Mouse (Mus musculus): ENCODE data around the gene Snx14. TPM values are rescaled to one million over a fixed set of nuclear protein-coding genes. Genes with fewer than 3 reads are reported as not detected.
A peak's percentile ranks its signal among the peaks of the same experiment; 100 is the strongest.
"Not testable (repeated sequence)": the region's sequence is repeated elsewhere in the genome, so short reads cannot be mapped to it uniquely, and the experiment has no call there.

The Snx14 gene
- polyA plus RNA-seq, 1 experiment from 2014 or later = 30.6 TPM

- WGBS = 45% methylated on average over 1 of the region's 1 CpGs
- no peaks in the 10 kb centered on the region for H3K27me3 ChIP-seq (ENCODE audit: control insufficient read depth, insufficient read depth, low read length)
- H3K4me3 ChIP-seq (ENCODE audit: control insufficient read depth in 1 of 2, insufficient read depth in 1 of 2, low read depth in 1 of 2, low read length in 2 of 2) = no peak overlapping the region
- H3K4me1 ChIP-seq (ENCODE audit: control insufficient read depth in 2 of 2, insufficient read depth in 2 of 2, low read length in 2 of 2) = peaks cover 0 to 8% of the 10 kb centered on the region in 2 experiments; a peak in 2 of 4 replicates
- no peak overlapping the region for H3K9ac ChIP-seq (ENCODE audit: low read length)
- no peak overlapping the region for H3K27ac ChIP-seq (replicated peaks in 1 of 2; ENCODE audit: control insufficient read depth in 1 of 2, insufficient read depth in 1 of 2, low read depth in 2 of 2, low read length in 2 of 2)
- peaks cover 86% of the 10 kb centered on the region for H3K36me3 ChIP-seq (ENCODE audit: control insufficient read depth, insufficient read depth, low read length)
- ATAC-seq (ENCODE audit: insufficient number of reproducible peaks, insufficient read depth, low FRiP score, low read depth) = no peak
- no peaks in the 10 kb centered on the region for H3K9me3 ChIP-seq (ENCODE audit: control insufficient read depth, low read length)
- no peak overlapping the region for H3K4me2 ChIP-seq (ENCODE audit: low read length)
Measured at GRCm38 (mm10) chr9:88476138-88476537, 37.4 kb upstream of the Snx14 start.

GRCm38 (mm10) chr9:88461017-88461416, 22.3 kb upstream of the Snx14 start:
- 84% methylated on average over 4 of the region's 4 CpGs for WGBS
- not testable (repeated sequence) for H3K4me2 ChIP-seq (ENCODE audit: low read length); H3K9me3 ChIP-seq (ENCODE audit: control insufficient read depth, low read length); H3K27me3 ChIP-seq (ENCODE audit: control insufficient read depth, insufficient read depth, low read length); H3K4me1 ChIP-seq (ENCODE audit: control insufficient read depth in 2 of 2, insufficient read depth in 2 of 2, low read length in 2 of 2); ATAC-seq (ENCODE audit: insufficient number of reproducible peaks, insufficient read depth, low FRiP score, low read depth); H3K27ac ChIP-seq (replicated peaks in 1 of 2; ENCODE audit: control insufficient read depth in 1 of 2, insufficient read depth in 1 of 2, low read depth in 2 of 2, low read length in 2 of 2); H3K4me3 ChIP-seq (ENCODE audit: control insufficient read depth in 1 of 2, insufficient read depth in 1 of 2, low read depth in 1 of 2, low read length in 2 of 2); H3K9ac ChIP-seq (ENCODE audit: low read length)
- peaks cover 87% of the 10 kb centered on the region for H3K36me3 ChIP-seq (ENCODE audit: control insufficient read depth, insufficient read depth, low read length)

GRCm38 (mm10) chr9:88439991-88440390, 1.2 kb upstream of the Snx14 start:
- H3K4me1 ChIP-seq (ENCODE audit: control insufficient read depth in 2 of 2, insufficient read depth in 2 of 2, low read length in 2 of 2) = peaks cover 0 to 16% of the 10 kb centered on the region in 2 experiments; a peak in 3 of 4 replicates
- H3K27me3 ChIP-seq (ENCODE audit: control insufficient read depth, insufficient read depth, low read length) = no peaks in the 10 kb centered on the region
- ATAC-seq (ENCODE audit: insufficient number of reproducible peaks, insufficient read depth, low FRiP score, low read depth) = no peak
- peak overlapping the region; percentile 90 for H3K4me2 ChIP-seq (ENCODE audit: low read length)
- H3K9ac ChIP-seq (ENCODE audit: low read length) = peak overlapping the region; percentile 93; the same call in 1 of the 2 replicates
- H3K9me3 ChIP-seq (ENCODE audit: control insufficient read depth, low read length) = no peaks in the 10 kb centered on the region
- no peak overlapping the region for H3K27ac ChIP-seq (replicated peaks in 1 of 2; ENCODE audit: control insufficient read depth in 1 of 2, insufficient read depth in 1 of 2, low read depth in 2 of 2, low read length in 2 of 2)
- 31% methylated on average over 5 of the region's 5 CpGs for WGBS
- peak overlapping the region in 1 of 2 experiments; percentile 87; a peak in 1 of 4 replicates for H3K4me3 ChIP-seq (ENCODE audit: control insufficient read depth in 1 of 2, insufficient read depth in 1 of 2, low read depth in 1 of 2, low read length in 2 of 2)
- H3K36me3 ChIP-seq (ENCODE audit: control insufficient read depth, insufficient read depth, low read length) = peaks cover 18% of the 10 kb centered on the region

- H3K4me2 ChIP-seq (ENCODE audit: low read length) = peak overlapping the region; percentile 90
- peaks cover 0 to 16% of the 10 kb centered on the region in 2 experiments; a peak in 3 of 4 replicates for H3K4me1 ChIP-seq (ENCODE audit: control insufficient read depth in 2 of 2, insufficient read depth in 2 of 2, low read length in 2 of 2)
- H3K9ac ChIP-seq (ENCODE audit: low read length) = peak overlapping the region; percentile 93
- peak; percentile 29; the same call in 1 of the 2 replicates for ATAC-seq (ENCODE audit: insufficient number of reproducible peaks, insufficient read depth, low FRiP score, low read depth)
- H3K36me3 ChIP-seq (ENCODE audit: control insufficient read depth, insufficient read depth, low read length) = peaks cover 11% of the 10 kb centered on the region
- peak overlapping the region; percentile 62 to 87 for H3K4me3 ChIP-seq (ENCODE audit: control insufficient read depth in 1 of 2, insufficient read depth in 1 of 2, low read depth in 1 of 2, low read length in 2 of 2)
- WGBS = 1% methylated on average over 17 of the region's 17 CpGs
- H3K27ac ChIP-seq (replicated peaks in 1 of 2; ENCODE audit: control insufficient read depth in 1 of 2, insufficient read depth in 1 of 2, low read depth in 2 of 2, low read length in 2 of 2) = peak overlapping the region; percentile 81 to 94
- no peaks in the 10 kb centered on the region for H3K9me3 ChIP-seq (ENCODE audit: control insufficient read depth, low read length)
- no peaks in the 10 kb centered on the region for H3K27me3 ChIP-seq (ENCODE audit: control insufficient read depth, insufficient read depth, low read length)
Measured at GRCm38 (mm10) chr9:88439238-88439600, 461 bp upstream of the Snx14 start.

GRCm38 (mm10) chr9:88438237-88438554, 562 bp downstream of the Snx14 start:
- peaks cover 0 to 16% of the 10 kb centered on the region in 2 experiments; a peak in 3 of 4 replicates for H3K4me1 ChIP-seq (ENCODE audit: control insufficient read depth in 2 of 2, insufficient read depth in 2 of 2, low read length in 2 of 2)
- peak overlapping the region; percentile 81 to 94 for H3K27ac ChIP-seq (replicated peaks in 1 of 2; ENCODE audit: control insufficient read depth in 1 of 2, insufficient read depth in 1 of 2, low read depth in 2 of 2, low read length in 2 of 2)
- H3K4me3 ChIP-seq (ENCODE audit: control insufficient read depth in 1 of 2, insufficient read depth in 1 of 2, low read depth in 1 of 2, low read length in 2 of 2) = peak overlapping the region; percentile 62 to 87
- no peaks in the 10 kb centered on the region for H3K9me3 ChIP-seq (ENCODE audit: control insufficient read depth, low read length)
- WGBS = under 1% methylated on average over 15 of the region's 15 CpGs
- peaks cover 4% of the 10 kb centered on the region; the same call in 1 of the 2 replicates for H3K36me3 ChIP-seq (ENCODE audit: control insufficient read depth, insufficient read depth, low read length)
- H3K27me3 ChIP-seq (ENCODE audit: control insufficient read depth, insufficient read depth, low read length) = no peaks in the 10 kb centered on the region
- H3K4me2 ChIP-seq (ENCODE audit: low read length) = peak overlapping the region; percentile 90
- H3K9ac ChIP-seq (ENCODE audit: low read length) = peak overlapping the region; percentile 93
- no peak for ATAC-seq (ENCODE audit: insufficient number of reproducible peaks, insufficient read depth, low FRiP score, low read depth)

- WGBS = 46% methylated on average over 10 of the region's 10 CpGs
- H3K9me3 ChIP-seq (ENCODE audit: control insufficient read depth, low read length) = no peaks in the 10 kb centered on the region
- peak overlapping the region; percentile 81 to 94; a peak in 2 of 4 replicates for H3K27ac ChIP-seq (replicated peaks in 1 of 2; ENCODE audit: control insufficient read depth in 1 of 2, insufficient read depth in 1 of 2, low read depth in 2 of 2, low read length in 2 of 2)
- peak overlapping the region; percentile 93 for H3K9ac ChIP-seq (ENCODE audit: low read length)
- H3K4me1 ChIP-seq (ENCODE audit: control insufficient read depth in 2 of 2, insufficient read depth in 2 of 2, low read length in 2 of 2) = peaks cover 0 to 16% of the 10 kb centered on the region in 2 experiments; a peak in 3 of 4 replicates
- H3K36me3 ChIP-seq (ENCODE audit: control insufficient read depth, insufficient read depth, low read length) = peaks cover 4% of the 10 kb centered on the region; the same call in 1 of the 2 replicates
- peak overlapping the region; percentile 90 for H3K4me2 ChIP-seq (ENCODE audit: low read length)
- H3K4me3 ChIP-seq (ENCODE audit: control insufficient read depth in 1 of 2, insufficient read depth in 1 of 2, low read depth in 1 of 2, low read length in 2 of 2) = peak overlapping the region; percentile 62 to 87
- ATAC-seq (ENCODE audit: insufficient number of reproducible peaks, insufficient read depth, low FRiP score, low read depth) = no peak
- H3K27me3 ChIP-seq (ENCODE audit: control insufficient read depth, insufficient read depth, low read length) = no peaks in the 10 kb centered on the region
Measured at GRCm38 (mm10) chr9:88437342-88438236, 1.2 kb downstream of the Snx14 start.

- Histone ChIP-seq H3K27me3 (ENCODE audit: control insufficient read depth, insufficient read depth, low read length) (no peaks in the 10 kb centered on the region), H3K4me3 (ENCODE audit: control insufficient read depth in 1 of 2, insufficient read depth in 1 of 2, low read depth in 1 of 2, low read length in 2 of 2) (no peak overlapping the region), H3K4me2 (ENCODE audit: low read length) (no peak overlapping the region), H3K9ac (ENCODE audit: low read length) (no peak overlapping the region), H3K36me3 (ENCODE audit: control insufficient read depth, insufficient read depth, low read length) (peaks cover 19% of the 10 kb centered on the region), H3K9me3 (ENCODE audit: control insufficient read depth, low read length) (0 out of 2 replicates have a peak, but pooled peaks cover 8% of the 10 kb centered on the region), H3K27ac (replicated peaks in 1 of 2; ENCODE audit: control insufficient read depth in 1 of 2, insufficient read depth in 1 of 2, low read depth in 2 of 2, low read length in 2 of 2) (no peak overlapping the region), H3K4me1 (ENCODE audit: control insufficient read depth in 2 of 2, insufficient read depth in 2 of 2, low read length in 2 of 2) (peaks cover 0 to 6% of the 10 kb centered on the region in 2 experiments; a peak in 2 of 4 replicates)
- 83% methylated on average over 2 of the region's 2 CpGs for WGBS
- ATAC-seq (ENCODE audit: insufficient number of reproducible peaks, insufficient read depth, low FRiP score, low read depth) = no peak
Measured at GRCm38 (mm10) chr9:88424356-88424755, 14.4 kb downstream of the Snx14 start.

All from heart, embryonic 14.5 days (tissue).